Mouse (Mus musculus) liver, adult 2 months (tissue): ENCODE data around the gene Tbca.

ENCODE experiments used
- CTCF ChIP-seq: fragments of 200-500 bp; IDR thresholded peaks from 2 replicates; pipeline ENCODE4 v1.5.1; 2011; ENCODE audit warnings: low read depth, low read length, control low read depth
- POLR2A ChIP-seq: fragments of 200-500 bp; IDR thresholded peaks from 2 replicates; pipeline ENCODE4 v1.6.1; 2011; ENCODE audit warnings: low read length, control low read depth; ENCODE audit not compliant: insufficient read depth; ENCODE audit errors: extremely low read depth

DNA sequence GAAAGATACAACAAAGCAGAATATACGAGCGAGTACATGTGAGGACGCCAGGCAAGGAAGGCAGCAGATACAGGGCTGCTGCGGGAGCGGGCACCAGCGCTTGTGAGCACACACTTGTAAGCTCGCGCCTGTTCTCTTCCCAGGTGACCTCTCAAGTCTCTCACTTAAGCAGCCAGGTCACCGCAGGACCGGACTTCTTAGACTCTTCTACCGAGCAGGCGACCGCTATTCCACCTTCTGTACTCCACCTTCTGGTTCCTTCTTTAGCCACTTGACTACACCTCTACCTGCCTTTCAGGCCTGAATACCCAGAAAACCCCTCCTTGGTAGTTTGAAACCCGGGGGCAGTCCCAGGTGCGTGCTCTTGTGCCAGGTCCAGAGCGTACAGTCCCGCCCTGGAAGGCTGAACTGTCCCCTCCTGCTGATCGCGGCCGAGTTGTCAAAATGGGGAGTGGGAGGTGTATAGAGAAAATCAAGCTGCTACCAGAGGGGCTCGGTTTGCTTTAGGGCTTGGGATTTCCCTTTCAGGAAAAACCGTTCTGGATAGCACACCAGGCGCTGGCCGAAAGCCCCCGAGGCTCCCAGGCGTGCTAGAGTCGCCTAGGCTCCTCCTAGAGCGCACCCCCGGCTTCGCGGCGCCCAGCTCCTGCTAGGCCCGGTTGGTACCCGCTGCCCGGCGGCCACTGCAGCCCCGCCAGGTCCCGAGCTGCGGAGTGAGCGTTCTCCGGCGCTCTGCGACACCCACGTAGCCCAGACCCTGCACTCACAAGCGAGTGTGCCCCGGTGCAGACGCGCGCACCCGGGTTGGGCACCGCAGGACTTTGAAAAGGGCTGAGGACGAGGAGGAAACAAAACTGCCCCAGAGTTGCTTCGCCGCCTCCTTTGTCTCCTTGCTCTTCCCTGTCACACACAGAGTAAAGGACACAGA is 84.7 kb downstream of the Tbca start:
- TF ChIP-seq CTCF (no peak), POLR2A (no peak)
